Mouse (Mus musculus) right cerebral cortex, postnatal 25 days (tissue): Measurements from ENCODE around the gene Irf9.

Experiments used
- DNase-seq: peaks from one replicate; pipeline ENCODE4 v3.0.0; 2022

The Irf9 gene

DNA sequence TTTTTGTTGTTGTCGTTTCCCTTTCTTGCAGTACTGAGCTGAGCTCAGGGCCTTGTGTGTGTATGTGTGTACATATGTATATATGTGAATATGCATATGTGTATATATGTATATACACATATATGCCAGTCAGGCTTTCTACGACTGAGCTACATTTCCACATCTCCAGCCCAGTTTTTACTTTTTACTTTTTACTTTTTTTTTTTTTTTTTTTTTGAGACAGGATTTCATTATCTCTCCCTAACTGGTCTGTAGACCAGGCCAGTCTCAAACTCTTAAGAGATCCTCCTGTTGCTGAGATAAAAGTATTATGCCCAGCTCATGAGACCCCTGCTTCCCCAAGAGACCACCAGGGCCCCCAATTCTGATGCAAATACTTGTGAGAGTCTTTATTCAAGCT lies 13.5 kb downstream of the Irf9 start:
- DNase-seq = no peak

- no peak for DNase-seq
Measured at GRCm38 (mm10) chr14:55617822-55618221, 14.5 kb downstream of the Irf9 start, which contains the start of gene Rec8. Gene Rec8, plus strand, starts transcription at chr14:55618037.

- no peak for DNase-seq
Measured at GRCm38 (mm10) chr14:55618486-55619195, 15.3 kb downstream of the Irf9 start.

DNA sequence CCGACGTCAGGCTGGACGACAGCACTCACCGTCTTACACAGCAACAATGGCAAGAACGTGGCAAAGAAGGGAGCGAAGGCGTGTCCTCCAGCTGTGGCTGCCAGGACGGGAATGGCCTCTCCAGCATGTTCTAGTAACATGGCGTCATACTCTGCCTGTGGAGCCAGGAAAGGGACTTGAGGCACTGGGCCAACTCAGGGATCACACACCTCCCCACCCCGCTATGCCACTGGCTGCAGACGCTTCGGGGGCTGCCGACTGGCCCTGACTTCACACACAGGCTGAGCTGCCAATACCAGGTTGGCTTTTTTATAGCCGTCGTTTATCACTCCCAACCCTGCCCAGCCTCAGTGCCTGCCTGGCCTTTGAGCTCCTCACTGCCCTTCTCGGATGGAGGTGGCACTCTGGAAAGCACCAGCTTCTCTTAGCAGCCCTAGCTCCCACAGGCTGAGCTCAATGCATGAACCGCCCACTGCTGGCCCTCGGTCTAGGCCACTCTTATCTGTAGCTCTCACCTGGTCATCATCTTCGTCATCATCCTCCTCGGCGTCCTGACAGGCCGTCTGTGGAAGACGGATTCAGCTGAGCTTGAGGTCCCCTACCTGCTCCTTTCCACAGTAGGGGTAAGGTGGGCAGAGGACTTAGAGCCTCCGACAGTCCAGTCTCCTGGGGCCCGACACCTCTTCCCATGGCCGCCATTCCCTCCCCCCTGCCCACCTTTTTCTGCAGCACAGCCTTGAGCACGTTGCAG lies 24.9 kb downstream of the Irf9 start:
- DNase-seq = no peak

DNA sequence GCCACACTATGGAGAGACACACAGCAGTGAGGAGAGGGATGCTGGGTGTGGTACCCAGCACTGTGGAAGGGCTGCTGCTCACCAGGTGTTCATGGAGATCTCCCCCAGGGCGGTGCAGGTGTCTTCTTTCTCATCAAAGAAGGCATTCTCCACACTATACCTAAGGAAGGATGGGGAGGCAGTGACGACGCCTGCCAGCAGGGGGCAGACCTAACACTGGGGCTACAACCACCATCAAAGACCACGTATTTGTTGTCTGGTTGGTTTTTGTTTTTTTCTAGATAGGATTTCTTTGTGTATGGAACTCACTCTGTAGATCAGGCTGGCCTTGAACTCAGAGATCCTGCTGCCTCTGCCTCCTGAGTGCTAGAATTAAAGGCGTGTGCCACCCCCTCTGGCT lies 25.9 kb downstream of the Irf9 start:
- no peak for DNase-seq

DNA sequence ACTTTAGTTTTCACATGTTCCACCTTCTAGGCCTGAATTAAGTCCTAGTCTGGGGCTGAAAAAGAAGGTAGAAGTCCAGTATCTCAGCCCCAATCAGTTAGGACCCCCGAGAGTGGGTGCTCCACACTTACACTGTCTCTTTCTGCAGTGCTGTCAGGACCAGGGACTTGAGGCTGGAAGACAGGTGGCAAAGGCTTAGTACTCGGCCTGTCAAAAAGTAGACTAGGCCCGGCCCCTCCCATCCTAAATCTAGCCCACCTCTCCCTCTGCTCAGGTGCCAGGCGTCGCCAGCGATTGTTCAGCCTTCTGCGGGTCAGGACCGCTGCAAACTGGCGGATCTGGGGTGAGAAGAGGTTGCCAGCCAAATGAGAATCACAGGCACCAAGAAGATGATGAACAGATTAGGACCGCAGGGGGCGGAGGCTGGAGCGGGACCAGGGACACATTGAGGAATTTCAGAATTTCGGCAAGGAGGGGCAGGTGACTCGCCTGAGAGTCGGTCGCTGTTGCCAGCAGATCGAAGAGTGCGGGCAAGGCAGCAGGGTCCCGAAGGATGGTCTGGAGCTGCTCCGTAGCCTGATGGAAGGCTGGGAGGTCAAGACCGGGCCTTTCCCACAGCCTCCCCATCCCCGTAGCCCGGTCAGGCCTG lies 31.6 kb downstream of the Irf9 start:
- DNase-seq = no peak

GRCm38 (mm10) chr14:55635523-55636007 lies 32.2 kb downstream of the Irf9 start, which contains the start of gene Ipo4:
Gene Ipo4, minus strand, starts transcription at chr14:55635957.
- DNase-seq = peak; percentile 88

DNA sequence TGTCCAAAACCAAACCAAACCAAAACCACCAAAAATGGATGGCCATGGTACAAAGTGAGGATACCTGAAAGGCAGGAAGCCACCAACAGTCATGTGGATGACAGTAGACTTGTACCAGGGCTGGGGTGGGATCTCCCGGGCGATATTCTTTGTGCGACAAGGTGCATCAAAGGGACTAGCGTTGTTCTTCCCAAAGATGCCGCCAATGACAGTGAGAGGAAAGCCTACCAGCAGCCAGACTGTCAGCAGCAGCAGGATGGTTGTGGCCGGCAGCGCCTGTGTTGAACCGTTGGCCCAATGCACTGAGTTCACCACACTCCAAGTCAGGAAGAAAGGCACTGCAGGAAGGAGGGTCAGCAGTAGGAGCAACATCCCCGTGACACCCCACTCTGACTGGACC lies 34.4 kb downstream of the Irf9 start, which contains the start of gene Gm49378:
Gm49378 (minus strand) TSS at position 101 of the 400 bp plus-strand sequence.
- DNase-seq = no peak

GRCm38 (mm10) chr14:55640816-55641215 lies 37.4 kb downstream of the Irf9 start:
- DNase-seq = no peak

- DNase-seq = no peak
Measured at GRCm38 (mm10) chr14:55641291-55641690, 37.9 kb downstream of the Irf9 start.

GRCm38 (mm10) chr14:55642679-55643059 lies 39.3 kb downstream of the Irf9 start:
- no peak for DNase-seq

GRCm38 (mm10) chr14:55643060-55643907 lies 39.9 kb downstream of the Irf9 start, which contains the start of gene Tm9sf1:
Gene Tm9sf1, minus strand, starts transcription at chr14:55643806.
- peak; percentile 93 for DNase-seq

DNA sequence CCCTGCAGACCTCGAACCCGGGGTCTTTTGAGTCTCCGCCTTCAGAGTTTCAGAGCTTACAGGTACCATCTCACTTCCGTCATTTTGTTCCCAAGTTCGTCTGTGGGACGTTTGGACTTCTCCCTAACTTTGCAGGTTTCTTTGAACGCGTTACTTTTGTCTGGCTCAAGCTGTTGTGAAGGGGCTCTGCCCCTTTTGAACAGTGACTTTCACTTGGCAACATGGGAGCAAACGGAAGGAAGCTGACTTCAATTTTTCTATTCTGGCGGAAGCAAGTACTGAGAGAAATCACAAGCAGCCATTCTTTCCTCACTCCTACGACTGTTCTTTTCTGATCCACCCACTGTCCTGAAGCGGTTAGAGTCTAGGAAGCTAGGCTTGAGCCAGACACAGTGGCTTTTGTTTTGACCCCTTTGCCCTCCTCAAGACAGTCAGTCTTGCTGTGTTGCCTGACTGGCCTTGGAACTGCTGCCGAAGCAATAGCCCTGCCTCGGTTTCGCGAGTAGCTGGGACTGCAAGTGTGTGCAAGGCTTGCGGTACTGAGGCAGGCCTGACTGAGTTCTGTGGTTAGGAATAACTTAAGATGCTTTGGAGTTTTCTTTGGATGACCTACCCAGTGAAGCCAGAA lies 41.0 kb downstream of the Irf9 start:
- no peak for DNase-seq

GRCm38 (mm10) chr14:55649884-55650283 lies 46.5 kb downstream of the Irf9 start, which contains the start of gene Tssk4:
Gene Tssk4, plus strand, starts transcription at chr14:55650184.
- no peak for DNase-seq

- DNase-seq = no peak
Measured at GRCm38 (mm10) chr14:55651528-55651927, 48.2 kb downstream of the Irf9 start.

- DNase-seq = no peak
Measured at GRCm38 (mm10) chr14:55656935-55657334, 53.6 kb downstream of the Irf9 start.

DNA sequence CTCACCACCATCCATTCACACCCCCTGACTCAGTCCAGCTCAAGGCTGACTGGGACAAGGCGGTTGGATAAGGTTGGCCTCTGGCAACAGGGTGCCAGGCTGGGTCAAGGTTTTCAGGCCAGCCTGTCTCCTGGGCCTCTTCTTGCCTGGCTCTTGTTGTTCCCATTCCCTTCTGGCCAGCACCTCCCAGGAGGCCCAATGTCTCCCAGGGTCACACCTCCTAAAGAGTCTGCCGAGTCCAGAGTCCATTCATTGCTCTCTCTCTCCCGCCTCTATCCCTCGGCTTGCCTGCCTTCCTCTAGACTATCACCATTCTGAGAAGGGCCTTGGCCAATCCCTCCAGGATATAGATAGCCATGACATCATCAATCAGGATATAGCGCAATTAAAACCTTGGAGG lies 54.6 kb downstream of the Irf9 start:
- no peak for DNase-seq
